Mouse (Mus musculus) left cerebral cortex, postnatal 25 days (tissue): ENCODE measurements around the gene Olfr1115. TPM values are rescaled to one million over a fixed set of nuclear protein-coding genes. Genes with fewer than 3 reads are reported as not detected.
"Not testable (repeated sequence)": the region's sequence is repeated elsewhere in the genome, so short reads cannot be mapped to it uniquely, and the experiment has no call there.

Source experiments
- DNase-seq, 2 experiments: peaks; one replicate each; pipeline ENCODE4 v3.0.0; 2022; ENCODE audit warnings: low spot score in 2 of 2, mixed read lengths in 1 of 2
- intact Hi-C: fragments of 180-260 bp; cut with DNase I; formaldehyde crosslinking; loops from one replicate; pipeline ENCODE4 v1.15.1; 2025
- microRNA-seq, 2 experiments: library from miRNA; unstranded; fragments of <30 nt; microRNA quantifications; one replicate each; pipeline ENCODE4 v1.2.0; 2022
- total RNA-seq, 2 experiments: library from RNA; stranded (reverse); gene quantifications; 2 replicates each; pipeline ENCODE4 v1.2.3; 2021

The Olfr1115 gene
- not detected for total RNA-seq

- no peak for DNase-seq
- intact Hi-C loops = no loop called here
Observed at GRCm38 (mm10) chr2:87247713-87248112, at the start of gene Olfr1115. Gene Olfr1115, plus strand, starts transcription at chr2:87248013.

DNA sequence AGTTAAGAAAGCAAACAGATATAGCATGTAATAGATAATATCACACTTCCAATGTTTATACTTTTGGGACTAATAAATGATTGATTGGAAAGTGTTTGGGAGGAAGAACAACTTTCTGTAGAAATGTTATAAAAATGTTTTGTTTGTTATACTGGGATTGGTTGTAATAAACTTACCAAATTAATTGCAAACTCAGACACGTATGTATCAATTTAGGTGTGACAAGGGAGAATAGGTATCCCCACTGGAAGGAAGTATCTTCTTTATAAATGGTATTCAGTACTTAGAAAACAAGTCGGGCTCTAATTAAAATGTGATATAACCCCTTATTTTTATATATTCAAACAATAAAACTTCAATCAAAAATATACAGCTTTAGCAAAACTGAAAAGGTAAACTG lies 39.1 kb upstream of the Olfr1115 start, which contains the start of gene Olfr1113:
TSS of gene Olfr1113 (plus strand) at position 301 of the 400 bp plus-strand sequence.
- no peak for DNase-seq
- intact Hi-C loops = no loop called here

DNA sequence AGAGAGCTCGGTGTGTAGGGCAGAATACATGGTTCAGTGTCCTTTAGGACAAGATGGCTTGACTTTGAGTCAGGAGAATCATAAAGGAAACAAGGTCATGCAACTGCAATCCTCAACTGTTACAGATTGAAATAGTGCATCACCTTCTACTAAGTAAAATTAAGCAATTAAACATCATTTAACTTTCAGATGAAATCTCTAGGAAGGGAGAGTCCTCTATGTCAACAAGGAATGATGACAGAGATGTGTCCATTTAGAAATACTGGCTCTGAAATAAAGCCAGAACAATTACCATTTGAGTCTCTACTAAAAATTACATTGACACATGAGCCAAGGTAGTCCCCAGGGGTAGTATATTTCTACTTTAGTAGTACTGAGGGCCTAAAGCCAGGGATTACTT lies 19.4 kb downstream of the Olfr1115 start, which contains the start of gene Olfr1116:
TSS of gene Olfr1116 (plus strand) at position 301 of the 400 bp plus-strand sequence.
- intact Hi-C loops = no loop called here

DNA sequence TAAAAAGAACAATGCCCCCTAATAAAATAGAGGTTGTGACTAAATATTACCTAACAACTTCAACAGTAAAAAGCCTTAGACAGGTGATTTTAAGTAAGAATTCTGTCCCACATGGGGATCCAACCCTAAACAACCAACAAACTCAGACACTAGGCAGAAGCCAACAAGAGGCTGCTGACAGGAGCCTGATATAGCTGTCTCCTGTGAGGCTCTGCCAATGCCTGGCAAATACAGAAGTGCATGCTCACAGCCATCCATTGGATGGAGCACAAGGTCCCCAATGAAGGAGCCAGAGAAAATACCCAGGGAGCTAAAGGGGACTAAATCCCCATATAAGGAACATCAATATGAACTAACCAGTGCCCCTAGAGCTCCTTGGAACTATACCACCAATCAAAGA lies 46.2 kb downstream of the Olfr1115 start:
- intact Hi-C loops, DNase-seq: not testable (repeated sequence)

More for the DNA sequence above, 19.4 kb downstream of the Olfr1115 start, which contains the start of gene Olfr1116:
- DNase-seq = no peak

Small RNA genes within 50 kb of the gene (microRNA-seq; reads per million reads assigned to microRNA genes)
- gene Gm27438 = 0 reads per million in 2 experiments

Other genes with a start within 250 kb of the Olfr1115 start
- not detected for gene Olfr1102, start 249.6 kb upstream of the Olfr1115 start, total RNA-seq
- not detected for gene Olfr1104, start 220.9 kb upstream of the Olfr1115 start, total RNA-seq
- not detected for gene Olfr1105, start 211.5 kb upstream of the Olfr1115 start, total RNA-seq
- gene Olfr1106, start 195.7 kb upstream of the Olfr1115 start, total RNA-seq = not detected
- gene Olfr1107, start 172.2 kb upstream of the Olfr1115 start, total RNA-seq = not detected
- gene Olfr1109, start 152.0 kb upstream of the Olfr1115 start, total RNA-seq = not detected
- gene Olfr259, start 133.4 kb upstream of the Olfr1115 start, total RNA-seq = not detected
- not detected for gene Olfr1110, start 107.7 kb upstream of the Olfr1115 start, total RNA-seq
- gene Olfr1111, start 95.4 kb upstream of the Olfr1115 start, total RNA-seq = not detected
- not detected for gene Olfr1112, start 60.2 kb upstream of the Olfr1115 start, total RNA-seq
- gene Olfr1113, start 39.0 kb upstream of the Olfr1115 start, total RNA-seq = not detected
- gene Olfr1116, start 19.5 kb downstream of the Olfr1115 start, total RNA-seq = not detected
- gene Olfr1118, start 59.6 kb downstream of the Olfr1115 start, total RNA-seq = not detected
- gene Olfr1120, start 106.8 kb downstream of the Olfr1115 start, total RNA-seq = not detected
- not detected for gene Olfr1121, start 121.9 kb downstream of the Olfr1115 start, total RNA-seq
- under 1 TPM in 1 of 2 experiments, not detected in 1; 0.14 TPM for gene Olfr1122, start 137.8 kb downstream of the Olfr1115 start, total RNA-seq
- gene Olfr1123, start 168.6 kb downstream of the Olfr1115 start, total RNA-seq = not detected
- not detected for gene Olfr1124, start 182.3 kb downstream of the Olfr1115 start, total RNA-seq
- not detected for gene Olfr1126, start 205.9 kb downstream of the Olfr1115 start, total RNA-seq
- not detected for gene Pramel7, start 249.1 kb downstream of the Olfr1115 start, total RNA-seq